Mouse (Mus musculus) embryonic facial prominence, embryonic 11.5 days (tissue): Measurements from ENCODE around the gene Cyp2c23. TPM values are rescaled to one million over a fixed set of nuclear protein-coding genes. Genes with fewer than 3 reads are reported as not detected.

Experiments
- ATAC-seq: fragments of 200-750 bp; cut with Nextera tagmentation; replicated peaks from 2 replicates; pipeline ENCODE4 v1.8.0; 2017; ENCODE audit warnings: low read depth; ENCODE audit not compliant: insufficient number of reproducible peaks, low FRiP score, low TSS enrichment
- DNase-seq: peaks from one replicate; pipeline ENCODE4 v3.0.0-alpha.2; 2015; ENCODE audit warnings: low spot score
- H3K27ac ChIP-seq: fragments of 300-500 bp; sonication (generic); replicated peaks from 2 replicates; pipeline ENCODE4 v1.5.1; 2014; ENCODE audit warnings: mild to moderate bottlenecking, low read depth, low read length, control low read depth
- H3K27me3 ChIP-seq: fragments of 300-500 bp; sonication (generic); 2 replicates; pipeline ENCODE4 v1.6.1; 2014; ENCODE audit warnings: mild to moderate bottlenecking, low read length, moderate library complexity, mixed read lengths; ENCODE audit not compliant: control insufficient read depth, insufficient read depth
- H3K36me3 ChIP-seq: fragments of 300-500 bp; sonication (generic); replicated peaks from 2 replicates; pipeline ENCODE4 v1.6.1; 2014; ENCODE audit warnings: low read depth, mild to moderate bottlenecking, low read length, moderate library complexity, mixed read lengths; ENCODE audit not compliant: control insufficient read depth, insufficient read depth
- H3K4me1 ChIP-seq: fragments of 300-500 bp; sonication (generic); 2 replicates; pipeline ENCODE4 v1.6.1; 2014; ENCODE audit warnings: low read length, mixed read lengths; ENCODE audit not compliant: control insufficient read depth, insufficient read depth
- H3K4me2 ChIP-seq: fragments of 300-500 bp; sonication (generic); 2 replicates; pipeline ENCODE4 v1.6.1; 2014; ENCODE audit warnings: low read depth, mild to moderate bottlenecking, control low read depth, low read length, moderate library complexity
- H3K4me3 ChIP-seq: fragments of 300-500 bp; sonication (generic); 2 replicates; pipeline ENCODE4 v1.5.1; 2014; ENCODE audit warnings: low read depth, low read length, control low read depth
- H3K9ac ChIP-seq: fragments of 300-500 bp; sonication (generic); replicated peaks from 2 replicates; pipeline ENCODE4 v1.6.1; 2014; ENCODE audit warnings: mild to moderate bottlenecking, control low read depth, low read length
- H3K9me3 ChIP-seq: fragments of 300-500 bp; sonication (generic); replicated peaks from 2 replicates; pipeline ENCODE4 v1.6.1; 2016; ENCODE audit warnings: mild to moderate bottlenecking, low read length, inconsistent platforms, mixed read lengths; ENCODE audit not compliant: control insufficient read depth
- WGBS: fragments of 180-500 bp; shearing (Covaris S2); extraction: QIAGEN DNeasy Blood & Tissue Kit; methylation state at CpG from one replicate; pipeline ENCODE4 v1.1.7; 2014; 5-methylcytosine and 5-hydroxymethylcytosine counted together
- polyA plus RNA-seq: library from polyadenylated mRNA; unstranded; fragments of >200 nt; fragmentation: Nextera tagmentation; extraction: Ambion mirVana; gene quantifications from 2 replicates; pipeline ENCODE4 v1.2.1, GENCODE M21; 2014

Cyp2c23 gene
- polyA plus RNA-seq, 1 experiment from 2014 or later, result not detected

GRCm38 (mm10) chr19:43962795-43963194, 66.2 kb downstream of the Cyp2c23 start:
- ATAC-seq (no peak), DNase-seq (no peak)
- Histone ChIP-seq H3K36me3 (no peaks in the 10 kb centered on the region), H3K9ac (no peak overlapping the region), H3K27ac (no peak overlapping the region), H3K4me1 (no peaks in the 10 kb centered on the region), H3K9me3 (no peaks in the 10 kb centered on the region), H3K27me3 (no peaks in the 10 kb centered on the region), H3K4me2 (no peak overlapping the region), H3K4me3 (no peak overlapping the region)
- 69% methylated on average over 9 of the region's 9 CpGs for WGBS

DNA sequence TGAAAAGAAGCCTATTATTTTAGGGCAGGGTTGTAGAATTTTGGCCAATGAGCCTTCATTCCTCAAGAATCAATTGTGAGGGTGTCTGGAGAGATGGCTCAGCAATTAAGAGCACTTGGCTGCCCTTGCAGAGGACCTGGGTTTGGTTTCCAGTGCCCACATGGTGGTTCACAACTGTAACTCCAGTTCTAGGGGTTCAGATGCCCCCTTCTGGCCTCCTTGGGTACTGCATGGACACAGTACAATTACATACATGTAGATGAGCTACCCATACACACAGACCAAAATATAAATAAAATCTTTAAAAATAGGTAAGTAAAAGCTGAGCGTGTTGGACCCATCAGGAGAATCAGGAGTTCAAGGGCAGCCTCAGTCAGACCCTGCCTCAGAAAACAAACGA, 67.8 kb downstream of the Cyp2c23 start:
- DNase-seq, result peak; percentile 36

GRCm38 (mm10) chr19:43960014-43960413, 69.0 kb downstream of the Cyp2c23 start:
- H3K4me1 ChIP-seq, result no peaks in the 10 kb centered on the region
- no peaks in the 10 kb centered on the region for H3K27me3 ChIP-seq
- no peak for DNase-seq
- H3K27ac ChIP-seq, result no peak overlapping the region
- H3K36me3 ChIP-seq, result no peaks in the 10 kb centered on the region
- H3K4me3 ChIP-seq, result no peak overlapping the region
- H3K9me3 ChIP-seq, result no peaks in the 10 kb centered on the region
- 89% methylated on average over 11 of the region's 11 CpGs for WGBS
- H3K9ac ChIP-seq, result no peak overlapping the region
- no peak for ATAC-seq
- no peak overlapping the region for H3K4me2 ChIP-seq

More for the DNA sequence above, 67.8 kb downstream of the Cyp2c23 start:
- Histone ChIP-seq H3K27ac (no peak overlapping the region), H3K36me3 (no peaks in the 10 kb centered on the region), H3K4me2 (no peak overlapping the region), H3K9ac (no peak overlapping the region), H3K4me1 (no peaks in the 10 kb centered on the region), H3K27me3 (no peaks in the 10 kb centered on the region), H3K4me3 (no peak overlapping the region), H3K9me3 (no peaks in the 10 kb centered on the region)
- 87% methylated on average over 2 of the region's 2 CpGs for WGBS
- ATAC-seq, result no peak

- no peaks in the 10 kb centered on the region for H3K27me3 ChIP-seq
- no peak overlapping the region for H3K27ac ChIP-seq
- 31% methylated on average over 2 of the region's 2 CpGs for WGBS
- DNase-seq (peak; percentile 78), ATAC-seq (no peak)
- no peaks in the 10 kb centered on the region for H3K9me3 ChIP-seq
- no peak overlapping the region for H3K4me3 ChIP-seq
- no peak overlapping the region for H3K9ac ChIP-seq
- no peaks in the 10 kb centered on the region for H3K4me1 ChIP-seq
- no peaks in the 10 kb centered on the region for H3K36me3 ChIP-seq
- H3K4me2 ChIP-seq, result no peak overlapping the region
These were observed 69.8 kb downstream of the Cyp2c23 start for GRCm38 (mm10) chr19:43959162-43959561.

- H3K4me2 ChIP-seq, result no peak overlapping the region
- ATAC-seq (no peak), DNase-seq (no peak)
- WGBS, result 74% methylated on average over 4 of the region's 4 CpGs
- no peak overlapping the region for H3K4me3 ChIP-seq
- no peaks in the 10 kb centered on the region for H3K4me1 ChIP-seq
- no peak overlapping the region for H3K9ac ChIP-seq
- no peak overlapping the region for H3K27ac ChIP-seq
- H3K36me3 ChIP-seq, result no peaks in the 10 kb centered on the region
- no peaks in the 10 kb centered on the region for H3K27me3 ChIP-seq
- H3K9me3 ChIP-seq, result no peaks in the 10 kb centered on the region
These were observed 71.1 kb downstream of the Cyp2c23 start for GRCm38 (mm10) chr19:43957881-43958280.

DNA sequence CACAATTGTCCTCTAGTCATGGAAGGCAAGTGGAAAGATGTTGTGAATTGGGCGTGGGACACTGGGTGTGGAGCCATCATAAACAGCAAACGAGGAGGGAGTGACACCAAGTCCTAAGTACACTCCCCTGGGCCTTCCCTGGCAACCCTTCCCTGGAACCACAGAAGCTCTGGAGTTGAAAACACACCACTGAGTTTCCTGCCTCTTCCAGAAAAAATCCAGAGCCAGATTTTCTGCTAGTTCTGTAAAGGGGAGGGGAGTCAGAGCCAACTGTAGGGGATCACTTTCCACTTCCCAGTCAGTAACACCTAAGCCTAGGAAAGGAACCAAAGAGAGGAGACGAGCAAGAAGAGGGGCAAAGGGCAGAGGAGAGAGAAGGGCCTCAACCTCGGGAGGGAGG, 71.6 kb downstream of the Cyp2c23 start:
- peak; percentile 38 for DNase-seq
- Histone ChIP-seq H3K27ac (no peak overlapping the region), H3K9me3 (no peaks in the 10 kb centered on the region), H3K4me2 (no peak overlapping the region), H3K9ac (no peak overlapping the region), H3K4me3 (no peak overlapping the region), H3K4me1 (no peaks in the 10 kb centered on the region), H3K36me3 (no peaks in the 10 kb centered on the region), H3K27me3 (no peaks in the 10 kb centered on the region)
- no peak for ATAC-seq
- WGBS, result 21% methylated on average over 4 of the region's 4 CpGs

DNA sequence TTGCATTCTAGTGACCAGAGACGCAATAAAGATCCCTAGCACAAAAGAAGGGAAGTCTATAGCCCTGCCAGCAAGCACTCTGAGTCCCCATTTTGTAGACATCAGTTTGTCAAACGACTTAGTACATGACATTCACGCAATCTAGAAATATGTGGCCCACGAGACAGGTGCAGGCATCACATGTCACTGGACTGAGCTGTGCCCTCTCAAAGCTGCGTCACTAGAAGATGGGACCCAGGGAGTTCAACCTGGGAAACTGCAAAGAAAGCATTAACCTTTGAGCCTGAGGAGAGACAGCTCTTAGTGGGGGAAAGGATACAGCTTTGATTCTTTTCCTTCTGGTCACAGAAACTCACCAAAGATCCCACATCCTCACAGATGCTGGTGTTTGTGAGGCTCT, 73.7 kb downstream of the Cyp2c23 start:
- Histone ChIP-seq H3K36me3 (no peaks in the 10 kb centered on the region), H3K27me3 (no peaks in the 10 kb centered on the region), H3K4me2 (no peak overlapping the region), H3K27ac (no peak overlapping the region), H3K4me1 (no peaks in the 10 kb centered on the region), H3K9me3 (no peaks in the 10 kb centered on the region), H3K9ac (no peak overlapping the region), H3K4me3 (no peak overlapping the region)
- WGBS, result 81% methylated on average over 5 of the region's 5 CpGs
- no peak for DNase-seq
- no peak for ATAC-seq
